Mouse (Mus musculus) urinary bladder, postnatal 10 days (tissue): ENCODE measurements around the gene Reln.

Experiments
- DNase-seq: peaks from one replicate; pipeline ENCODE4 v3.0.0; 2022; ENCODE audit warnings: low spot score

Reln gene

DNA sequence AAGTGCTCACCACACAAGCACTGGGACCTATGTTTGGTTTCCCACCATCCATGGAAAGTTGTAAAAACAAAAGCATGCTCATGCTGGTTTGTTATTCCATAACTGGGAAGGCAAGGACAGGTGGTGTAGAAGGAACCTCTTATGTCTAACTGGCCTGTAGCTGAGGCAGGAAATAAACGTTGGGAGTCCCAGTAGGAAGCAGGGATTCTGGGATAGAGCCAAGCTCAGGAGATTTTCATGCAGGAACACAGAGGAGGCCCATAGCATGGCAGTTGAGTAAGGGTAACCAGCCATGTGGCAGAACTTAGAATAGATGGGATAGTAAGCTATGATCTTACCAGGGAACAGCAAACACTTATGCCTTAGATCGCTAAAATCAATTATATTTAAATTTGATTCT lies 120.6 kb downstream of the Reln start:
- DNase-seq: no peak

DNA sequence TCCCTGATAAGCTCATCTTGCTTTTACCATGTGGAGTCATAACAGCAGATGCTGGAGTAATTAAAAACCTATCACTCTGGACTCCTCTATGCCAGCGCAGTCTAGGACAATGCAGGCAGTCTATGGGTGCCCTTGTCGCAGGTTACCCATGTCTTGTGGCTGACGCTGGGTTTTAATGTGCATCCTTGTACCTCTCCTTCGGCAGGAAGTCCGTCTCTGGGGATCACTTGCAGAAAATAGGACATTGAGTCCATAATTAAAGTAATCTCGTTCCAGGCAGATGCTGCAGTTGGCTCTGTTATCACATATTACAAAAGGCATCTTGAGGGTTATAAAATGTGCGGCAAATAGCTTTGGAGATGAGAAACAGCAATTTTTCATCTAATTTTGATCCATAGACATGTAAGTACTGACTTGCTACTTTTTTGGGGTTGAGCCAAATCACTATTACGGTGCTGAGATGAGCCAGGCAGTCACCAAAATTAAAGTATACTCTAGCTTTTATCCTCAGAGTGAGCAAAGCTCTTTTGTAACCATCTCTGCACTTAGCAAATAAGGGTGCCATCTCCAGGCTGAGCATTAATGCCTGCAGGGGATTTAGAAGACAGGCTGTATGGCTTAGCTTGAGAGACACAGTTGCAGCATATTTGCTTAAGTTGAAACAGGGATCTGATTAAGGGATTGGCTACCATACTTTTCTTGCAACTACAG lies 136.0 kb downstream of the Reln start:
- no peak for DNase-seq

DNA sequence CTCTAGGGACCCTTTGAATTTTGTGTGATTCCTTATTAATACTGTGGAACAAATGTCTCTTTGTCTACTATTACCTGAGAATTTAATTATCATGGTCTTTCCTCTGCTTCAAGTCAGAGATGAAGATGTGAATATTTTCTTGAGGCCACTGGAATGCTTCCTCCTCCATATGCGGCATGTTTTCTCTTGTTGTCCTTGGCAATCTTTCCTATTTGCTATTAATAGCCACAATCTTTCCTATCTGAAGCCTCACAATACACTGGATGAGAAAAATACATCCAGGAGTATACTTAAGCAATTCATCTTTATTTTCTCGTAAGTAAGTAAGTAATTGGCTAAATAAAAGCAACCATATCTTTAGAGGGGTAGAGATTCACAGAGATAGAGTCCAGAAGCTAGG lies 146.6 kb downstream of the Reln start:
- no peak for DNase-seq

DNA sequence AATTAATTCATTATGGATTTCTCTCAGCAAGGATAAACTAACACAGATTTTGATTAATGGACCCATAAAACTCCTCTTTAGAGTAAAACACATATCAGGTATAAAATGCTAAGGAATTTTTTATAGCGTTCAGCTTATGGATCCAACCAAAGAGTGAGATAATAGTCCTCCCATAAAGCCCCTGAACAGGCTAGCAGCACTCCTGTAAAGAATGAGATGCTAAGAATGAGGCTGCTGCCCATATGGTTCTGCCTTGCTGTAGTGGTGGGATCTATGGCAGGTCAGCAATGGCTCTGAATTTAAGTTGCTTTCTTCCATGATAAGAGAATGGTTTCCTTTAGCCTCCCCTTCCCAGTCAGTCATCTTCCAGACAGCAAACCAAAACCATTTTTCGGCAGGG lies 147.6 kb downstream of the Reln start:
- no peak for DNase-seq

DNA sequence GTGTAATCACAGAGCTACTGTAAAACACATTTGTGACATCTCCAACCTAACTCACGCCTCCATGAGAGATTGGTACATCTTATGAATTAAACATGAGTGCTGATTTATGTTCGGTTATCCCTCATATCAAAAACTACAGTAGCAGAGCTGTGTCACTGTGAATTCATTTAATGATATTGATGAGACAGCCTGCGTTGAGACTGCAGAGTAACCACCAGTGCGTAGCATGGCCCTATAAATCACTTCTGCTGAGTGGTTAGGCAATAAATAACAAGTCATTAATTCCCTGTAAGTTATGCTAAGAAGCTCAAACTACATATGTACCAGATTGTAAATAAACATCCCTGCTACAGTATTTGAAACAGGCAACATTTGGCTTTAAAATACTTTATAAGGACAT lies 148.0 kb downstream of the Reln start:
- DNase-seq: no peak

DNA sequence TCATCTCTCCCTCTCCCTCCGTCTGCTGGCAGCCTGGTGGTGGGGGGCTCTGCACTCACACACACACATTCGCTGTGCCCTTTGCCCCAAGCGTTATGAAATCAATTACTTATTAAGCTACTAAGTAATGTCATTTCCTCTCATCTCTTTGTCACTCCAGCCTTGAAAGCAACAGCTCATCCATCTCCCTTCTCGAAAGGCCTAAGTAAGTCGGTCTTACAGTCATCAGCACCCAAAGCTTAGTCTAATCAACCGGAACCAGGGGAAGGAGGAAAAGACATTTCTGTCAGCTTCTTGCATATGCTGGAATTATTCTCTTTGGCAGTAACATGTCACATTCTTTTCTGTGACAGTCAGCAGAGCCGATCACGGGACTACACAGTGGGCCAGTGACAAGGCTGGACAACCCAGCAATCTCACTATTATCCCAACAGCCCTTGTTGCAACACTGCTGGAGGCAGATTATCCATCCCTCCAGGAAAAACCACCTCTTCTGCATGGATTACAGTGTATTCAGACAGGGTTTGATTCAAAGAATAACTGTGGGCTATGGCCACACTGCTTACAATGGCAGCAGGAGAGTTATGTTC lies 149.1 kb downstream of the Reln start:
- DNase-seq: no peak

DNA sequence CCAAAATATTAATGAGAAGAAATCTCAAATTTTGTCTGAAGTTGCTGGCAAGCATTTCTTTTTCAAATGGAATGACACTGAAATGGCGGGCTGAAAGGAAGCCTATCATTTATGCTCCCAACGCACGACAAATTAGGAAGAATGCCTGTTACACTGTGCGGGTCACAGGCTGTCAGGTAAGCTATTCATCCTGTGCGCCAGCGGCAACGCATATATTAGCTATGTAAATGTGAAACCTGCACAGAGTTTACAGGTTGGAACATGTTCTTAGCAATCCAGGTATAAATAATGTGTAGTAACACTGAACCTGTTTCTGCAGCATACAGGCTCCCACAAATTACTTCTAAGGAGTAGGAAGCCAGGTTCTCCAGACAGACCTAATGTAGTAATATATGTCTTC lies 152.7 kb downstream of the Reln start:
- DNase-seq: no peak

DNA sequence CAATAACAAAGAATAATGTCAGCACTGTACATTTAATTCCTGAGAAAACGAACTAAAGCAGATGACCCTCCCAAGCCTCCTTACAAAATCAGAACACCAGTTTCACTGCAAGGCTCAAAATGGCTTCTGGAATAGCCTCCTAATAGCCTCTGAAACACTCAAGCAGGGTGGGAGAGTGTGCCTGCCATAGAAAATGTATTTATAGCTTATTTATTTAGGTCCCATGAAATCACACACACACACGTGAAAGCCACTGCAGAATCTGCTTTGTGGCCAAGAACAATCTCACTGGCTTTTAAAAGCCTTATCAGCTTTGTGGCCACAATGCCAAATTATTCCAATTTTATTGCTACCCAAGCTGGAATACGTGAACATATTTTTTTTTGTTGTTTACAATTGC lies 154.2 kb downstream of the Reln start:
- DNase-seq: no peak

DNA sequence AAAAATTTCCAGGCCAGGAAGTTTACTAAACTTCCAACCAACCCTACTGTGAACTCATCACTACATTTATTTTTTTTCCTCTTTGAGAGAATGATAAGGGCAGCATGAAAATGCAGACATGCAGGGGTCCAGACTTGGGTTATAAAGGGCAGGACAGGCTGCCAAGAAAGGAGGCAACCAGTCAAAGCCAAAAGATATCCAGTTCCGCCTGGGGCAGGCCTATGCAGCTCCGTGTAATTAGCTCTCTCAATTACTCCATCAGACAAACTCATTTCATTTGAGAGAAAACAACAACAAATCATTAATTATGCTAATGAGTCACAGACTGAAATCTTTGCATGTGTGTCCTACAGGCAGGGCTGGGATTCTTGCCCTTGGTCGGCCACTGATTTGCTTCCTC lies 156.9 kb downstream of the Reln start:
- no peak for DNase-seq

DNA sequence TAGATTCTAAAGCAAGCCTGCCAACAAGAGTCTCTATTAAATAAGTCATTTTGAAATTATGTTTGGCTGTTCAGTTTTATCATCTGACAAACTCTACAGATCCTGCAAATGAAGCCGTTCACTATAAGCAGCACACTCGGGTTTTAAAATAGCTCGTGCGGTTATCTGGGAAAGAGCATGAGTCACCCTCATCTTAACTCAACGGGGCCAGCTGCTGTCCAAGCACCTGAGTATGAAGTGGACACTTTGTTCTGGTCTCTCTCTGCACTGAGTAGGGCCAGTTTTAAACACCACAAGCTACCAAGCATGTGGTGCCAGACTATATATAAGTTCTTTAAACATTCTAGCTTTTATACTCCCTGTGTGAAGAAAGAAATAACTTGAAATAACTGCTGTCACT lies 168.0 kb downstream of the Reln start:
- DNase-seq: no peak

DNA sequence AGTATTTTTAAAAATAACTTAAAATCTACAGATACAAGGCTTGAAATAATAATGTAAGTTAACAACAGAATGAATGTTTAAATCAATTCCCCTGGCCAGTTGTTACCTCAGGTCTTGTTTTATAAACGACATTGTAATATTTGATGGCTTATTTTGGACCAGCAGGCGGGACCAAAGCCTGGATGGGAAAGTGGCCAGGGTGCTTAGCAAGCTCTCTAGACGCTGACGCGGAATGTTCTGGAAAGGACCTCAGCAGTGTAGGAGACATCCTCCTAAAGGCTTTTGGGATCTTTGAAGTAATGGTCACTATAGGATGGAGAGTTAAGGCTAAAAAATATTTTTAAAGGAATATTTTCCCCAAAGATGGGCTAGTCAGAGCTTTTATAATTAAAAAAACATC lies 173.2 kb downstream of the Reln start:
- no peak for DNase-seq

DNA sequence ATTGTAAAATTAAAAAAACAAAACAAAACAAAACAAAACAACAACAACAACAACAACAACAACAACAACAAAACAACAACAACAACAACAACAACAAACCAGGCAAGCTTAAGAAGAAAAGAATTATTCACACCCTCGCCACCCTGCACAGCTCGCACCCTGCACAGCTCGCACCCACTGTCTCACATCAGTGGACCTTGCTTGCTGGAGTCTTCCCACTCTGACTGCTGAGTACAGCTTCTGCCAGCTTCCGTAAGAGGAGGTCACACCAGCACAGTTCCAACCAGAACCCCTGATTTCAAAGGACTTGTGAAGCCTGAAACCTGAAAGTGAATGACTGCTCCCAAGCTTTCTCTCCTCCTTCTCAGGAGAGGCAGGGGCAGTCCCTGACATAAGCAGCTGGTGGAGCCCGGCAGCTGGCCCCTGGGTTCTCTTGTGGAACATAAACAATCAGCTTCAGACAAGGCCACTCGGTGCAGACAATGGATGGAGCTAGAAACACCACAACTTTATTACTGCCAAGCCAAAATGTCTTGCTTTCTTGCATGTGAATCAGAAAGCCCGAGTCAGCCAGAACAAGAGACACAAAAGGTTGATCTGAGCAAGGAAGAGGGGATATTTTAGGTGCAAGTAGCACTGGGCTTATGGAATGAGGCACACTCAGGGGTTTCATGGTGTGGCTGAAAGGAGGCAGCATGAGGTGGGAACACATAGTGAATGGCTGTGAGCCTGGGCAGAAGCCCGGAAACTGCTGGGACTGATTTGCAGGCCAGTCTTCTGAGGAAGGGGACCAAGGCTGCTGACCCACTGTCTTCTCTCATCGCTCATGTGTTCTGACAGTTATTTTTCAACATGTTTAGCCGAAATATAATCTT lies 180.2 kb downstream of the Reln start:
- DNase-seq: no peak

DNA sequence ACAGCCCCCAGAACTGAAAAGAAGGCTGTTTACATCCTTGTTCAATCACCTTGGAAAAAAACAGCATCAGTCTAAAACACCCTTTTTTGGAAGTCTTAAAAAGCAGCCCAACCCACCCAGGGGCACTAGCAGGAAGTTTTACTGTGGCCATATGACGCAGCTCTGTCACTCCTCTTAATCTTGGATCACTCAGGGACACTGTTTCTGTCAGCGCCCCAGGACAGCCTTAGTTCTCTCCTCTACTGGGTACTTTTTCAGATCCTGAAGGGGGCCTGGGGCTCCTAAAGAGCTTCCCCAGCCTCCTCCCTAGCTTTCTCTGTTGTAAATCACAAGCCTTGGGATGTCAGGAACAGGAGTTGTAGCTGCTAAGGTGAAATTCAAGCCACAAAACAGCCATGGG lies 183.6 kb downstream of the Reln start:
- no peak for DNase-seq

DNA sequence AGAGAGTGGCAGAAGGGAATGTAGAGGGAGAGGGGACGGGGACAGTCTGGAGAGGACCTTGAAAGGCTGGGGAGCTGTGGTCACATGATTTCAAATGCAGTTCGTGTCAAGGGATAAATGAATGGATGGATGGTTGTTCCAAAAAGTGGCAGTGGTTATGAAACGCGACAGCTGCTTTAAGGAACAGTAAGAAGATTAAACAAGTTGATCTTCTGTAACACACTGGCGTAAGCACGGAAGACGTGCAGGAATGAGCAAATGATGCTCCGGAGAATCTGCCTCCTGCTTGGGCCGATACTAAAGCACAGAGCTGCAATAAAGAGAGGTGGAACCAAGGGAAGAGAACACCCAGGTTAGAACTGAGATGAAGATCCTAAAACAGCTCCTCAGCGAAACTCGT lies 185.7 kb downstream of the Reln start:
- no peak for DNase-seq

DNA sequence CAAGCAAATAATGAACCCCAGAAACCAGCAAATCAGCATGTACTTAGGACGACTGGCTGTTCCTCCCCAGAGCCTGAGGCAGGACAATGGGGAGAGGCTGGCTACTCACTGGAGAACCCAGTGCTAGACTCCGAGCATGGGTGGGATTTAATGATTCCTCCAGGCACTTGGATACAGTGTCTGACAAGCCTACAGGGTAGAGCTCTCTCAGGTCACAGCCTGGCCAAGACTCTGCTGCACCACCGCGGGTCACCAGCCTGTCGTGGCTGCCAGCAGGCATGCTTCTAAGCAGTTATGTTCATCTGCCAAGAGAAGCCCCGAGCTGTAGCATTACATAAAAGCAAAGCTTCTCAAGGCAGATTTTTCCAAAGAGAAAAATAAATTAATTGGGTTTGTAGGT lies 190.9 kb downstream of the Reln start:
- no peak for DNase-seq

DNA sequence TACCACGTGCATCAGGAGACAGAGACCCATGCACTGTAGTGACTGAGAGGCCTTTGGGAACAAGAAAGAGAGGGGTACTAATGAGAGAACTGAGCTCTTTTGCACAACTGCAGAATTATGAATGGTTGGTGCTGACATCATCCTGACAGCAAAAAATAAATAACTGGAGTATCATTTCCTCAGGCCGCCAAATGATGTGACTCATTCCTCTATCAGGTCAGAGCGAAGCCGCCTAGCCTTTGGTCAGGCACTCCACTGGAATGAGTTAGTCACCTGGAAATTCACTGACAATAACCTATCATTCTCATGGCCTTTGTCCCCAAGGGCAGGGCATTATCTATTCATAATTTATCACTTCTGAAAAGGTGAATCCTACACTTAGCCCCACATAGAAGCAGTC lies 202.7 kb downstream of the Reln start:
- no peak for DNase-seq

DNA sequence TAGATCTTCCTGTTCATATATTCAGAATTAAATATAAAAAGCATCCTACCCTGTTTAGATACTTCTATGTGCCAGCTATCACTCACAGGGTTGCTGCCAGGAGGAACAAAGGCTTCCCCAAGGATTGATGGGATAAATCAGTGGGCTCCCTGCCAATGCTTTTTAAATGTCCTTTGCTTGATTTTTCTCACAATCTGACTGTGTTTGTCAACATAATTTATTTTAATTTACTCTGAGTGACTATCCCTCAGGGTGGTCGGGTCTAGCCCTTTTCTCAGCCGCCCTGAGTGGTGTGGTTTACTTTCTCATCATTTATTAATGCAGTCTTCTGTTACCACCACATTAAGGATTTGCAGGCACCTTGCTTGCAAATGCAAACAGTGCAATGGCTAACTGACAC lies 205.5 kb downstream of the Reln start:
- no peak for DNase-seq

DNA sequence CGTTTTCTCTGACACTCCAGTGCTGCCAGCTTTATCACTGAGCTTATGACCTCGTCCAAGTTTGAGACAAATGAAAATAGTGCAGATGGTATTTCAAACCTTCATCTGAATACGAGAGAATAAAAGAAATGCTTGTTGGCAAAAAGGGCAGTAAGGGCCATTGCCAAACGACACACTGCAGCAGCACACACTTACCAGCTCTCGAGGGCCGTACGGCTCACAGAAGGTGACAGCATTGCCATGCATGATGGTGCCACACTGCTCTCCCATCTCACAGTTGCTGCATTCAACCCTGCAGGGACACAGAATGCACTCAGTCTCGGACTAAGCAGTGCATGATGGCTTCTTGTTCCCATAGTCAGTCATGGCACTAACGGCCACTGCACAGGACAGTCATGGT lies 210.1 kb downstream of the Reln start:
- DNase-seq: no peak

DNA sequence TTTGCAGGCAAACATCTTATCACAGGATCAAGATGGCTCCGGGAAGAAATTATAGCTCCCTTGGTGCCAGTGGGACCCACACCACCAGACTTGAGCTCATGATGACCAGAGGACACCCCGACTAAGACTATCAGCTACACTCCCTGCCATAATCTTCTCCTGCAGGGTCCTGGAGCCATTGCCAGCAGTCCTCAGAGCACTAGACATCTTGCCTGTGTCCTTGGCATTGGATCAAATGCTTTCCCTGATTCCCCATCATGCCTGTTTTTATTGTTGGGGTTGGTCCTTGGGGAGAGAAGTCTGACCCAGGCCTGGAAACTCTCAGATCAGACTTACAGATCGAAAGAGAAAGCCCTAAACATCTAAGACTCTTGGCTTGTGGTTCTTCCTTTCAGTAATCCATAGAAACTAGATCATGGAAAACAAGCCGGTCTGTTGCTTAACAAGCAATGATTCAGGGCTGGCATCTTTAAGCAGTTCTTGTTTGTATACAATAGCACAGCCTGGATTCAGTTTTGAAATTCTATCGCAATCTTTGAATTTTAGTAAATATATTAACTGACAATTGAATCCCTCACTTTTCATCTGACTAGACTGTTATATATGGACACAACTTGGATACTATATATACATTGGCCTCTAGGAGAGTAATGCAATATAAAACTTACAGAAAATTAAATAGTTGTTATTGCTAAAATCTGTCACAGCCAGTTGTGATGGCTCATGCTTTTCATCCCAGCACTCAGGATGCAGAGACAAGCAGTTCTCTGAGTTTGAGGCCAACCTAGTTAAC lies 212.6 kb downstream of the Reln start:
- DNase-seq: no peak

DNA sequence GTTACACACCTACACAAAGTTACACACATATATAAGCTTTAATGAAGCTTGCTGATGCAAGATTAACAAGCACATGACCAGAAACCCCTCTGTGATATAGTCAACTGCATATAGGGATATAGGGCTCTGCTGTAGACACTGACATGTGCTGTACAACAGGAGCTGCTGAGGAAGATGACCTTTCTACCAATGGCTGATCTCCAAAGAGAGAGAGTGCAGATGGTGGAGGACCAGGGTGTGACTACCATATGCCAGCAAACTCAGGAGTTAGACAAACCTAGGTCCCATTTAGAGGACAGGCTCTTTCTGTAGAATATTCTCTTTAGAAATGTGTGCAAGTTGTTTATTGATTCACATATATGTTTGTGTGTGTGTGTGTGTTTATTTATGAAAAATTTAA lies 216.9 kb downstream of the Reln start:
- DNase-seq: no peak

DNA sequence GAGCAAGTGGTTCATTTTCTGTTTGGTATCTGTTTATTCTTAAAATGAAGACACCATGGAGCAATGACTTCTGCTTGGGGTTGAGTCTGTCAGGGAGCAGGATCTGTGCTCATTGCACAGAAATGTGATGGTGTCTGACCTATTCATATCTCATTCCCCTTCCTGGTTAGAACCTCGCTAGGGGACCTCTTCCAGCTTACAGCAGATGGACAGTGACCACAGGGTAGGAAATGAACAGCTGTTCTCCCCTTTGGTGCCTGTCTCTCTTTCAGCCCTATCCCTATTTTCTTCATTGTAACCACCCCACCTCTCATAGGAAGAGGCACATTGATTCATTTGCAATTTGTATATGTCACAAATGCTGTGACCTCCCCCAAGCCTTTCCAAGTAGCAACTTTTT lies 225.2 kb downstream of the Reln start:
- DNase-seq: no peak

DNA sequence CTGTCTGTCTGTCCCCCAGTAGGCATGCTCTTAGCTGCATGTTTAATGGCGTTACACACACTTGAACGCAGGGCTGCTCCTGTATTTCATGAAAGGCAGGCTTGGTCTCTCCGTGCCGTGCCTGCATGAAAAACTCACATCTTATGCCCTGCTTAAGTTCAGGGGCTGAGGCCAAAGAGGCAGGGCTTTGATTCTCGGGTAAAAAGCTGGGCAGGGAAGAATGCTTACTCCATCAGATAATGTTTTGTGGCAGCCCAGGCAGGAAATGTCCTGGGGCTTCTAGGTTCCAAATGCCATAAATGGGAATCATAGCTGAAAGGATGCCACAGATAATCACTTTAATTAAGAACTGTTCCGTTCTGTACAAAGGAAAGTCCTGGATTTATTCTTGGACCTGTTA lies 226.0 kb downstream of the Reln start:
- no peak for DNase-seq

DNA sequence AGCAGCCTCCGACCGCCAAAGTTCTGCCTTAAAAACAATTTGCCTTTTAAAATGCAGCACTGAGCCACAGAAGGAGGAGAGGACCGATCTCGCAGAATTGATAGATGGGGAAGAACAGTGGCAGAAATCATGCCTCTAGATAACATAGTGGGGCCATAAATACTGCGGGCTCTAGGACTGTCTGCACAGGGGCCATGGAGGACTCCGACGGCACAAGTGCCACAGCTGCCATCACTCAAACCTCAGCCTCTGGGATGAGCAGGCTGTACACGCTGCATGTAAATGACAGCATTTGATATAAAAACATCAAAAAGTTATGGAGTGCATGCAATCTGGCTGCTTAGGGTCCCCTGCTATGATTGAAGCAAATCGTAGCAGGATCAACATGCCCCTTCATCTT lies 227.6 kb downstream of the Reln start:
- DNase-seq: no peak
